ENCODE assay signal across 13 mouse cellular contexts in genomic region chr13:112941879-112942330, GRCm38 (mm10). TPM values are rescaled to one million over a fixed set of nuclear protein-coding genes. Genes with fewer than 3 reads are reported as not detected.
DNase-seq lines count a peak whose midpoint lies in the region; ATAC-seq lines count a peak whose summit lies in the region.
"Had no signal": no experiment of that assay in that cellular context is flagged by ENCODE, and none has a peak within 500 bp of the region (broad histone marks: within the 10 kb centered on the region; RNA-seq: fewer than 3 reads in every experiment).

No protein-coding gene starts in this region.

- 69% methylated on average over 15 of the region's 15 CpGs for WGBS in hindbrain, embryonic 11.5 days

- H3K27me3 ChIP-seq in hindbrain, embryonic 11.5 days (ENCODE audit: control insufficient read depth, insufficient read depth, low read length) = no peaks in the 10 kb centered on the region
- H3K27me3 ChIP-seq: embryonic facial prominence, embryonic 13.5 days; hindbrain, embryonic 15.5 days had no signal

- no peak overlapping the region for H3K4me3 ChIP-seq in hindbrain, embryonic 11.5 days (ENCODE audit: low read depth, low read length)
- H3K4me3 ChIP-seq: embryonic facial prominence, embryonic 13.5 days; hindbrain, embryonic 15.5 days had no signal

- H3K9me3 ChIP-seq in hindbrain, embryonic 11.5 days (ENCODE audit: control insufficient read depth, low read length) = no peaks in the 10 kb centered on the region
- H3K9me3 ChIP-seq: embryonic facial prominence, embryonic 13.5 days; hindbrain, embryonic 15.5 days had no signal

- no peaks in the 10 kb centered on the region for H3K4me1 ChIP-seq in hindbrain, embryonic 11.5 days (replicated peaks; ENCODE audit: control insufficient read depth, insufficient read depth, low read length)
- H3K4me1 ChIP-seq: embryonic facial prominence, embryonic 13.5 days; hindbrain, embryonic 15.5 days had no signal

- no peak for ATAC-seq in hindbrain, embryonic 11.5 days (ENCODE audit: low FRiP score)

- no peak overlapping the region for H3K27ac ChIP-seq in hindbrain, embryonic 11.5 days (ENCODE audit: low read depth, low read length)
- H3K27ac ChIP-seq: embryonic facial prominence, embryonic 13.5 days; hindbrain, embryonic 15.5 days; macrophage had no signal

- no peak overlapping the region for H3K4me2 ChIP-seq in hindbrain, embryonic 11.5 days (replicated peaks; ENCODE audit: low read depth, low read length)
- H3K4me2 ChIP-seq: embryonic facial prominence, embryonic 13.5 days; hindbrain, embryonic 15.5 days had no signal

- peak; percentile 49 for DNase-seq in layer of hippocampus, adult 11-12 months (ENCODE audit: low spot score)
- DNase-seq in layer of hippocampus, adult 9-10 months (ENCODE audit: low spot score) = no peak
- DNase-seq in frontal cortex, adult 2 months (ENCODE audit: extremely low spot score in 1 of 2, low spot score in 1 of 2) = peak; percentile 6 to 42
- peak; percentile 36 to 55 for DNase-seq in layer of hippocampus, postnatal 14 days (ENCODE audit: low spot score in 2 of 2)
- peak; percentile 14 for DNase-seq in naive thymus-derived CD4-positive, alpha-beta T cell, adult 2 months (ENCODE audit: low read depth)
- DNase-seq in gastrocnemius, postnatal 14 days = no peak
- DNase-seq in hindbrain, embryonic 11.5 days (ENCODE audit: low spot score) = no peak
- DNase-seq: cerebellum, adult 9-10 months had no signal

- H3K9ac ChIP-seq in hindbrain, embryonic 11.5 days (ENCODE audit: low read depth, low read length) = no peak overlapping the region
- H3K9ac ChIP-seq: embryonic facial prominence, embryonic 13.5 days; hindbrain, embryonic 15.5 days had no signal

- peaks cover under 1% of the 10 kb centered on the region; the same call in 1 of the 2 replicates for H3K36me3 ChIP-seq in hindbrain, embryonic 11.5 days (ENCODE audit: control insufficient read depth, insufficient read depth, low read length)

- intact Hi-C loops in gastrocnemius, postnatal 14 days (cut with DNase I; ENCODE audit: low total_unique reads) = no loop called here

RNA-seq across cellular contexts. Expression of gene Dhx29, which starts 14.7 kb away (rescaled TPM):
- polyA plus RNA-seq in frontal cortex, adult 2 months (2012; rRNA removed) = 10.9 and 11.1 TPM in 2 replicates
- 10 to 100 TPM; 23.0 to 23.9 TPM for total RNA-seq in layer of hippocampus, postnatal 14 days (2021)
- total RNA-seq in gastrocnemius, postnatal 14 days (2021) = 10 to 100 TPM; 10.1 to 10.8 TPM
- polyA plus RNA-seq in hindbrain, embryonic 11.5 days (2014; fragmentation: Nextera tagmentation; extraction: Ambion mirVana) = 33.5 and 42.3 TPM in 2 replicates

RNA-seq across cellular contexts. Expression of gene Mtrex, which starts 14.7 kb away (rescaled TPM):
- polyA plus RNA-seq in frontal cortex, adult 2 months (2012; rRNA removed) = 41.4 and 42.7 TPM in 2 replicates
- total RNA-seq in layer of hippocampus, postnatal 14 days (2021) = 10 to 100 TPM; 40.2 to 42.4 TPM
- total RNA-seq in gastrocnemius, postnatal 14 days (2021) = 10 to 100 TPM; 23.0 to 24.5 TPM
- 94.7 and 103 TPM in 2 replicates for polyA plus RNA-seq in hindbrain, embryonic 11.5 days (2014; fragmentation: Nextera tagmentation; extraction: Ambion mirVana)

RNA-seq across cellular contexts. Expression of gene Ccno, which starts 45.7 kb away (rescaled TPM):
- polyA plus RNA-seq in frontal cortex, adult 2 months (2012; rRNA removed) = 2.6 and 2.9 TPM in 2 replicates
- total RNA-seq in layer of hippocampus, postnatal 14 days (2021) = 1 to 10 TPM; 2.9 to 3.0 TPM
- under 1 TPM in 1 of 2 experiments, not detected in 1; 0.18 TPM for total RNA-seq in gastrocnemius, postnatal 14 days (2021)
- polyA plus RNA-seq in hindbrain, embryonic 11.5 days (2014; fragmentation: Nextera tagmentation; extraction: Ambion mirVana) = 2.6 and 5.0 TPM in 2 replicates
- polyA plus RNA-seq: macrophage had no signal

RNA-seq across cellular contexts. Expression of gene Mcidas, which starts 51.7 kb away (rescaled TPM):
- polyA plus RNA-seq in frontal cortex, adult 2 months (2012; rRNA removed) = 0.19 and 0.26 TPM in 2 replicates
- under 1 TPM; 0.30 to 0.36 TPM for total RNA-seq in layer of hippocampus, postnatal 14 days (2021)
- total RNA-seq in gastrocnemius, postnatal 14 days (2021) = not detected
- polyA plus RNA-seq in hindbrain, embryonic 11.5 days (2014; fragmentation: Nextera tagmentation; extraction: Ambion mirVana) = 2.2 and 2.7 TPM in 2 replicates
- total RNA-seq: adrenal gland, postnatal 4 days had no signal
- polyA plus RNA-seq: limb, embryonic 14.5 days; macrophage had no signal

Comparison
In these comparisons a context has a peak if more than half of its experiments do, and no peak if none do; other contexts are left out.
1. DNase-seq: peak in layer of hippocampus, adult 11-12 months (single experiment), frontal cortex, adult 2 months (2 of 2), layer of hippocampus, postnatal 14 days (2 of 2) and naive thymus-derived CD4-positive, alpha-beta T cell, adult 2 months (single experiment); none in layer of hippocampus, adult 9-10 months (single experiment), gastrocnemius, postnatal 14 days (single experiment) and hindbrain, embryonic 11.5 days (single experiment).